Mouse (Mus musculus) heart, postnatal 0 days (tissue): ENCODE measurements around the gene Kcnj1. TPM values are rescaled to one million over a fixed set of nuclear protein-coding genes. Genes with fewer than 3 reads are reported as not detected.

ENCODE experiments used
- ATAC-seq: fragments of 200-750 bp; cut with Nextera tagmentation; 2 replicates; pipeline ENCODE4 v1.8.0; 2017; ENCODE audit warnings: low read depth, moderate number of reproducible peaks, moderate library complexity; ENCODE audit not compliant: insufficient read depth
- DNase-seq: peaks from one replicate; pipeline ENCODE4 v3.0.0-alpha.2; 2016; ENCODE audit warnings: low spot score
- H3K27ac ChIP-seq: fragments of 300-500 bp; sonication (generic); 2 replicates; pipeline ENCODE4 v1.5.1; 2014; ENCODE audit warnings: low read depth, mild to moderate bottlenecking
- H3K27me3 ChIP-seq: fragments of 300-500 bp; sonication (generic); 2 replicates; pipeline ENCODE4 v1.6.1; 2014; ENCODE audit warnings: low read length, mixed read lengths; ENCODE audit not compliant: control insufficient read depth, insufficient read depth
- H3K36me3 ChIP-seq: fragments of 300-500 bp; sonication (generic); replicated peaks from 2 replicates; pipeline ENCODE4 v1.6.1; 2014; ENCODE audit warnings: low read length, mixed read lengths; ENCODE audit not compliant: control insufficient read depth, insufficient read depth
- H3K4me1 ChIP-seq: fragments of 300-500 bp; sonication (generic); 2 replicates; pipeline ENCODE4 v1.6.1; 2014; ENCODE audit warnings: antibody characterized with exemption; ENCODE audit not compliant: control insufficient read depth, insufficient read depth
- H3K4me2 ChIP-seq: fragments of 300-500 bp; sonication (generic); 2 replicates; pipeline ENCODE4 v1.6.1; 2014; ENCODE audit warnings: low read depth, mild to moderate bottlenecking, low read length, moderate library complexity
- H3K4me3 ChIP-seq: fragments of 300-500 bp; sonication (generic); 2 replicates; pipeline ENCODE4 v1.5.1; 2014; ENCODE audit warnings: low read depth, low read length
- H3K9ac ChIP-seq: fragments of 300-500 bp; sonication (generic); replicated peaks from 2 replicates; pipeline ENCODE4 v1.6.1; 2014; ENCODE audit warnings: low read depth, low read length, mixed read lengths
- H3K9me3 ChIP-seq: fragments of 300-500 bp; sonication (generic); replicated peaks from 2 replicates; pipeline ENCODE4 v1.6.1; 2016; ENCODE audit warnings: low read length; ENCODE audit not compliant: control insufficient read depth
- CTCF ChIP-seq: IDR thresholded peaks from 2 replicates; pipeline ENCODE4 v1.5.1; 2016; ENCODE audit warnings: antibody characterized with exemption, control low read depth, low read depth
- EP300 ChIP-seq: IDR thresholded peaks from 2 replicates; pipeline ENCODE4 v1.6.1; 2016; ENCODE audit warnings: antibody characterized with exemption, low read depth
- WGBS: fragments of 180-500 bp; shearing (Covaris S2); extraction: QIAGEN DNeasy Blood & Tissue Kit; methylation state at CpG from one replicate; pipeline ENCODE4 v1.1.7; 2014; 5-methylcytosine and 5-hydroxymethylcytosine counted together
- polyA plus RNA-seq: library from polyadenylated mRNA; unstranded; fragments of >200 nt; fragmentation: Nextera tagmentation; extraction: Ambion mirVana; gene quantifications from 2 replicates; pipeline ENCODE4 v1.2.1, GENCODE M21; 2015
- total RNA-seq: library from RNA; depleted of rRNA; stranded (reverse); fragments of >200 nt; gene quantifications from 2 replicates; pipeline ENCODE4 v1.2.3, GENCODE M21; 2014; ENCODE audit warnings: low replicate concordance

The Kcnj1 gene
- total and polyA plus RNA-seq, 2 experiments from 2014 or later = not detected

GRCm38 (mm10) chr9:32417466-32418116 is 45.3 kb downstream of the Kcnj1 start:
- no peak overlapping the region for H3K4me2 ChIP-seq
- H3K9ac ChIP-seq = no peak overlapping the region
- TF ChIP-seq CTCF (no peak), EP300 (no peak)
- ATAC-seq (no peak), DNase-seq (no peak)
- no peaks in the 10 kb centered on the region for H3K4me1 ChIP-seq
- no peaks in the 10 kb centered on the region for H3K9me3 ChIP-seq
- H3K27me3 ChIP-seq = no peaks in the 10 kb centered on the region
- peaks cover 11% of the 10 kb centered on the region; the same call in 1 of the 2 replicates for H3K36me3 ChIP-seq
- H3K4me3 ChIP-seq = no peak overlapping the region
- no peak overlapping the region for H3K27ac ChIP-seq
- WGBS = 43% methylated on average over 8 of the region's 8 CpGs

- ATAC-seq (no peak), DNase-seq (no peak)
- H3K4me1 ChIP-seq = no peaks in the 10 kb centered on the region
- H3K9ac ChIP-seq = no peak overlapping the region
- H3K36me3 ChIP-seq = peaks cover 23% of the 10 kb centered on the region; the same call in 1 of the 2 replicates
- H3K4me2 ChIP-seq = no peak overlapping the region
- H3K9me3 ChIP-seq = no peaks in the 10 kb centered on the region
- no peaks in the 10 kb centered on the region for H3K27me3 ChIP-seq
- H3K4me3 ChIP-seq = no peak overlapping the region
- no peak overlapping the region for H3K27ac ChIP-seq
- TF ChIP-seq CTCF (no peak), EP300 (no peak)
These were observed 48.4 kb downstream of the Kcnj1 start for GRCm38 (mm10) chr9:32420711-32421110.

- Histone ChIP-seq H3K27me3 (no peaks in the 10 kb centered on the region), H3K36me3 (peaks cover 40% of the 10 kb centered on the region), H3K4me3 (no peak overlapping the region), H3K9me3 (no peaks in the 10 kb centered on the region), H3K27ac (no peak overlapping the region), H3K9ac (no peak overlapping the region), H3K4me1 (no peaks in the 10 kb centered on the region), H3K4me2 (no peak overlapping the region)
- 67% methylated on average over 7 of the region's 7 CpGs for WGBS
- DNase-seq (no peak), ATAC-seq (no peak)
- TF ChIP-seq CTCF (no peak), EP300 (no peak)
These were observed 53.0 kb downstream of the Kcnj1 start for GRCm38 (mm10) chr9:32425321-32425720.

- Histone ChIP-seq H3K9ac (no peak overlapping the region), H3K36me3 (peaks cover 15% of the 10 kb centered on the region; the same call in 1 of the 2 replicates), H3K9me3 (no peaks in the 10 kb centered on the region), H3K4me2 (no peak overlapping the region), H3K4me1 (no peaks in the 10 kb centered on the region), H3K27ac (no peak overlapping the region), H3K4me3 (no peak overlapping the region), H3K27me3 (no peaks in the 10 kb centered on the region)
- DNase-seq (no peak), ATAC-seq (no peak)
- WGBS = 55% methylated on average over 3 of the region's 3 CpGs
- TF ChIP-seq CTCF (no peak), EP300 (no peak)
These were observed 58.8 kb downstream of the Kcnj1 start for GRCm38 (mm10) chr9:32431061-32431460.

- Histone ChIP-seq H3K9me3 (no peaks in the 10 kb centered on the region), H3K4me1 (no peaks in the 10 kb centered on the region), H3K4me3 (no peak overlapping the region), H3K27me3 (no peaks in the 10 kb centered on the region), H3K9ac (no peak overlapping the region), H3K36me3 (peaks cover 8% of the 10 kb centered on the region; the same call in 1 of the 2 replicates), H3K4me2 (no peak overlapping the region), H3K27ac (no peak overlapping the region)
- ATAC-seq (no peak), DNase-seq (no peak)
- WGBS = 68% methylated on average over 19 of the region's 19 CpGs
- no peak for TF ChIP-seq CTCF
- no peak for TF ChIP-seq EP300
These were observed 62.2 kb downstream of the Kcnj1 start for GRCm38 (mm10) chr9:32434241-32435213.
